Mouse (Mus musculus): Measurements from ENCODE around the gene Adamts4. TPM values are rescaled to one million over a fixed set of nuclear protein-coding genes. Genes with fewer than 3 reads are reported as not detected.
"Not testable (repeated sequence)": the region's sequence is repeated elsewhere in the genome, so short reads cannot be mapped to it uniquely, and the experiment has no call there.

Gene Adamts4
- polyA plus RNA-seq, 1 experiment: 10.2 TPM

- DNase-seq (ENCODE audit: extremely low spot score in 1 of 2, low spot score in 1 of 2): peak; percentile 68 to 86
These were observed 44.3 kb downstream of the Adamts4 start, which contains the start of gene Ufc1 for GRCm38 (mm10) chr1:171294298-171295062. Ufc1 (minus strand) TSS chr1:171295024.

- no peak for DNase-seq (ENCODE audit: extremely low spot score in 1 of 2, low spot score in 1 of 2)
These were observed 44.8 kb downstream of the Adamts4 start for GRCm38 (mm10) chr1:171295063-171295402.

GRCm38 (mm10) chr1:171298226-171298625 is 48.0 kb downstream of the Adamts4 start:
- no peak for DNase-seq (ENCODE audit: extremely low spot score in 1 of 2, low spot score in 1 of 2)

GRCm38 (mm10) chr1:171306157-171306556 is 55.9 kb downstream of the Adamts4 start:
- DNase-seq (ENCODE audit: extremely low spot score in 1 of 2, low spot score in 1 of 2): not testable (repeated sequence)

- DNase-seq (ENCODE audit: extremely low spot score in 1 of 2, low spot score in 1 of 2): no peak
These were observed 59.1 kb downstream of the Adamts4 start for GRCm38 (mm10) chr1:171309321-171309720.

Other genes starting within 250 kb of the Adamts4 start
- 0.23 and 0.64 TPM in 2 replicates for gene Fcgr4, start 231.5 kb upstream of the Adamts4 start, polyA plus RNA-seq (2012; rRNA removed)
- 14.6 and 21.5 TPM in 2 replicates for gene Fcgr3, start 185.5 kb upstream of the Adamts4 start, polyA plus RNA-seq (2012; rRNA removed)
- gene Cfap126, start 136.5 kb upstream of the Adamts4 start, polyA plus RNA-seq (2012; rRNA removed): 1.4 and 3.8 TPM in 2 replicates
- 206 and 256 TPM in 2 replicates for gene Sdhc, start 99.8 kb upstream of the Adamts4 start, polyA plus RNA-seq (2012; rRNA removed)
- gene Mpz, start 99.7 kb upstream of the Adamts4 start, polyA plus RNA-seq (2012; rRNA removed): 1.4 and 2.2 TPM in 2 replicates
- gene Pcp4l1, start 54.2 kb upstream of the Adamts4 start, polyA plus RNA-seq (2012; rRNA removed): 514 and 520 TPM in 2 replicates
- gene Nr1i3, start 36.5 kb upstream of the Adamts4 start, polyA plus RNA-seq (2012; rRNA removed): 0.10 and 0.17 TPM in 2 replicates
- gene Tomm40l, start 27.9 kb upstream of the Adamts4 start, polyA plus RNA-seq (2012; rRNA removed): 75.9 and 77.3 TPM in 2 replicates
- 3.9 and 5.2 TPM in 2 replicates for gene Apoa2, start 25.4 kb upstream of the Adamts4 start, polyA plus RNA-seq (2012; rRNA removed)
- 37.1 and 40.6 TPM in 2 replicates for gene Fcer1g, start 16.1 kb upstream of the Adamts4 start, polyA plus RNA-seq (2012; rRNA removed)
- gene Ndufs2, start 967 bp downstream of the Adamts4 start, polyA plus RNA-seq (2012; rRNA removed): 212 and 225 TPM in 2 replicates
- 65.2 and 73.7 TPM in 2 replicates for gene B4galt3, start 19.9 kb downstream of the Adamts4 start, polyA plus RNA-seq (2012; rRNA removed)
- gene Ppox, start 30.8 kb downstream of the Adamts4 start, polyA plus RNA-seq (2012; rRNA removed): 69.4 and 83.5 TPM in 2 replicates
- gene Usp21, start 37.6 kb downstream of the Adamts4 start, polyA plus RNA-seq (2012; rRNA removed): 73.0 and 83.2 TPM in 2 replicates
- 90.5 and 94.3 TPM in 2 replicates for gene Ufc1, start 44.6 kb downstream of the Adamts4 start, polyA plus RNA-seq (2012; rRNA removed)
- 54.6 and 58.1 TPM in 2 replicates for gene Dedd, start 78.7 kb downstream of the Adamts4 start, polyA plus RNA-seq (2012; rRNA removed)
- 68.2 and 71.3 TPM in 2 replicates for gene Nit1, start 95.2 kb downstream of the Adamts4 start, polyA plus RNA-seq (2012; rRNA removed)
- gene Pfdn2, start 95.2 kb downstream of the Adamts4 start, polyA plus RNA-seq (2012; rRNA removed): 137 and 151 TPM in 2 replicates
- gene Klhdc9, start 110.4 kb downstream of the Adamts4 start, polyA plus RNA-seq (2012; rRNA removed): 7.9 and 9.0 TPM in 2 replicates
- gene Nectin4, start 119.7 kb downstream of the Adamts4 start, polyA plus RNA-seq (2012; rRNA removed): 2.6 and 3.1 TPM in 2 replicates
- 1.4 and 1.8 TPM in 2 replicates for gene Arhgap30, start 138.5 kb downstream of the Adamts4 start, polyA plus RNA-seq (2012; rRNA removed)
- gene Usf1, start 160.9 kb downstream of the Adamts4 start, polyA plus RNA-seq (2012; rRNA removed): 105 and 119 TPM in 2 replicates
- gene Tstd1, start 168.5 kb downstream of the Adamts4 start, polyA plus RNA-seq (2012; rRNA removed): 4.1 and 5.0 TPM in 2 replicates
- gene F11r, start 187.1 kb downstream of the Adamts4 start, polyA plus RNA-seq (2012; rRNA removed): 8.6 and 9.5 TPM in 2 replicates

Measured in frontal cortex, adult 2 months (tissue).